Mouse (Mus musculus): ENCODE measurements around the gene Fam187b. TPM values are rescaled to one million over a fixed set of nuclear protein-coding genes. Genes with fewer than 3 reads are reported as not detected.

Fam187b gene
- polyA plus RNA-seq, 1 experiment, result not detected

DNA sequence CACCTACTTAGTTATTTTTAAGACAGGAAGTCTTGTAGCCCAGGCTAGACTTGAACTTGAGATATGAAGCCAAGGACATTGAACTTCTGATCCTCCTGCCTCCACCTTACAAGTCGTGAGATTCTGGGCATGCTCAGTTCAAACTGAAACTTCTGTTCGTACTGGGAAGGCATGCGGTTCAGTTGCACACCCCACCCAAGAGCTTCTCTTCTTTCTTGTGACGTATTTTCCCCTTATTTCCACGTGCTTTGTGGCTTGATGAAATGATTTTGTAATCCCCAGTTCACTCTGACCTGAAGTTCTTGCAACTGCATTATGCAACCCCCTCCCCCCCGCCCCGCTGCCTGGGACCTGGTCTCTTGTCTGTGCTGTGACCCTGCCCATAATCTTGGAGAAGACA, 58.1 kb downstream of the Fam187b start:
- no peaks in the 10 kb centered on the region for H3K79me3 ChIP-seq (ENCODE audit: low read depth)
- no peaks in the 10 kb centered on the region for H3K36me3 ChIP-seq (ENCODE audit: control insufficient read depth, insufficient read depth)
- H3ac ChIP-seq (ENCODE audit: control insufficient read depth, insufficient read length, low read depth), result no peak overlapping the region
- H3K79me2 ChIP-seq (ENCODE audit: control insufficient read depth, insufficient read depth), result no peaks in the 10 kb centered on the region
- H3K27me3 ChIP-seq (ENCODE audit: control insufficient read depth, insufficient read depth, insufficient read length), result no peaks in the 10 kb centered on the region
- TF ChIP-seq MYOG (IDR thresholded peaks at IDR 0.05; ENCODE audit: control insufficient read depth, extremely low read depth, insufficient read length), result no peak
- TF ChIP-seq FOSL1 (IDR thresholded peaks at IDR 0.05; ENCODE audit: insufficient read depth, low read length, poor library complexity, severe bottlenecking), result no peak
- TF ChIP-seq CTCF (IDR thresholded peaks at IDR 0.05; ENCODE audit: control insufficient read depth, insufficient read depth, insufficient read length), result no peak
- TF ChIP-seq MYOD1 (IDR thresholded peaks at IDR 0.05; ENCODE audit: control insufficient read depth, insufficient read length, low read depth), result no peak
- TF ChIP-seq USF1 (IDR thresholded peaks at IDR 0.05; ENCODE audit: low read depth), result no peak
- no peak for TF ChIP-seq CEBPB (IDR thresholded peaks at IDR 0.05; ENCODE audit: low read depth)
- no peak for TF ChIP-seq MAX (IDR thresholded peaks at IDR 0.05)
- H3K4me3 ChIP-seq (ENCODE audit: insufficient read depth, poor library complexity, severe bottlenecking), result no peak overlapping the region

DNA sequence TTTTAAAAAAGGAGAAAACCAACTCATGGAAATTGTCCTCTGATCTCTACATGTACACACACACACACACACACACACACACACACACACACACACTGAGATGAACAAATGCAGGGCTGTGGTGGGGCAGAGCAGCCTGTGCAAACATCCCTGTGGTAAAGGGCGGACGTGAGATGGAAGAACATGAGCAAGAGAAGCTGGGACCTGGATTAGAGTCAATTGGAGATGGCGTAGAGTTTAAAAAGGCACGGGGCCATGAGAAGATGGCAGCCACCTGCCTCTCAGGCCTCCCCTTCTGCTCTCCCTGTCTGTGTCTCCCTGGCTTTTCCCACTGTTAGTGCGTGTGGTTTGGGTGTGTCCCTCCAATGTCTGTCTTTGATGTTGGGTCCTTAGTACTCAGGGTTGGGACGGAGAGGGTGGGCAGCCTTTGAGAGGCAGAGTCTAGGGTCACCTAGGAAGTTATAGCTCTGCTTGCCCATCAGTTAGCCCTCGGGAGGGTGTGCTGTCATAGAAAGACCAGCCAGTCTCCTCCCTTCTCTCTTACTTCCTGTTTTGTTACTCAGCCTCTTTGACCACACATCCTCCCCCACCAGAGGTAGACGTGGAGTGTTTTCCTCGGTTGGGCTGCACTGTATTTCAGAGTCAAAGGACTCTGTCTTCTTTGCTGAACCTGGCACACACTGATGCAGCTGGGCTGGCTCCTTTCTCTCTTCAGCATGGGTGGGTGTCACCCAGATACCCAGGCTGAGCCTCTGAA, 60.0 kb downstream of the Fam187b start:
- Histone ChIP-seq H3K27me3 (ENCODE audit: control insufficient read depth, insufficient read depth, insufficient read length) (no peaks in the 10 kb centered on the region), H3K4me3 (ENCODE audit: insufficient read depth, poor library complexity, severe bottlenecking) (no peak overlapping the region), H3ac (ENCODE audit: control insufficient read depth, insufficient read length, low read depth) (no peak overlapping the region), H3K36me3 (ENCODE audit: control insufficient read depth, insufficient read depth) (no peaks in the 10 kb centered on the region), H3K79me2 (ENCODE audit: control insufficient read depth, insufficient read depth) (no peaks in the 10 kb centered on the region), H3K79me3 (ENCODE audit: low read depth) (no peaks in the 10 kb centered on the region)
- TF ChIP-seq MYOG (IDR thresholded peaks at IDR 0.05; ENCODE audit: control insufficient read depth, extremely low read depth, insufficient read length) (no peak), MYOD1 (IDR thresholded peaks at IDR 0.05; ENCODE audit: control insufficient read depth, insufficient read length, low read depth) (no peak), FOSL1 (IDR thresholded peaks at IDR 0.05; ENCODE audit: insufficient read depth, low read length, poor library complexity, severe bottlenecking) (no peak), USF1 (IDR thresholded peaks at IDR 0.05; ENCODE audit: low read depth) (no peak), CTCF (IDR thresholded peaks at IDR 0.05; ENCODE audit: control insufficient read depth, insufficient read depth, insufficient read length) (no peak), MAX (IDR thresholded peaks at IDR 0.05) (no peak), CEBPB (IDR thresholded peaks at IDR 0.05; ENCODE audit: low read depth) (no peak)

DNA sequence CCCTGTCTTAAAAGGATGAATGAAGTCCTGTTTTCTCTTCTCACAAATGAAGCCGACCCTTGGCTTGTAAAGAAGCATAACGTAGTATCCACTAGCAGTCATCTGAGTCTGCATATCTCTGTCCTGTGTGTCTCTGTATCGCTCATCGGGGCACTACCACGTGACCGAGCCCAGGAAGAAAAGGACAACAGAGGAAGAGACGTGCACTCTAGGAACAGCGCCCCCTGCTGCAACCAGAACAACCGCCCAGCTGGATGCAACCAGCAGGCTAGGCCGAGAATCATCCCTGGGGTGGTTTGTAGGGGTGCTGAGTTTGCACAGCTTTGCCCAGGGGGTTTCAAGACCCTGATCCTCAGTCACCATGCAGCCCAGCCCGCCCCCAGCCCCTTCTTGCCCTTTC, 61.2 kb downstream of the Fam187b start:
- Histone ChIP-seq H3K4me3 (ENCODE audit: insufficient read depth, poor library complexity, severe bottlenecking) (no peak overlapping the region), H3K79me3 (ENCODE audit: low read depth) (no peaks in the 10 kb centered on the region), H3K36me3 (ENCODE audit: control insufficient read depth, insufficient read depth) (no peaks in the 10 kb centered on the region), H3ac (ENCODE audit: control insufficient read depth, insufficient read length, low read depth) (no peak overlapping the region), H3K79me2 (ENCODE audit: control insufficient read depth, insufficient read depth) (no peaks in the 10 kb centered on the region), H3K27me3 (ENCODE audit: control insufficient read depth, insufficient read depth, insufficient read length) (no peaks in the 10 kb centered on the region)
- TF ChIP-seq MYOD1 (IDR thresholded peaks at IDR 0.05; ENCODE audit: control insufficient read depth, insufficient read length, low read depth), result no peak
- TF ChIP-seq USF1 (IDR thresholded peaks at IDR 0.05; ENCODE audit: low read depth), result peak; percentile 12
- no peak for TF ChIP-seq CEBPB (IDR thresholded peaks at IDR 0.05; ENCODE audit: low read depth)
- no peak for TF ChIP-seq MYOG (IDR thresholded peaks at IDR 0.05; ENCODE audit: control insufficient read depth, extremely low read depth, insufficient read length)
- peak; percentile 33 for TF ChIP-seq CTCF (IDR thresholded peaks at IDR 0.05; ENCODE audit: control insufficient read depth, insufficient read depth, insufficient read length)
- no peak for TF ChIP-seq MAX (IDR thresholded peaks at IDR 0.05)
- TF ChIP-seq FOSL1 (IDR thresholded peaks at IDR 0.05; ENCODE audit: insufficient read depth, low read length, poor library complexity, severe bottlenecking), result no peak

DNA sequence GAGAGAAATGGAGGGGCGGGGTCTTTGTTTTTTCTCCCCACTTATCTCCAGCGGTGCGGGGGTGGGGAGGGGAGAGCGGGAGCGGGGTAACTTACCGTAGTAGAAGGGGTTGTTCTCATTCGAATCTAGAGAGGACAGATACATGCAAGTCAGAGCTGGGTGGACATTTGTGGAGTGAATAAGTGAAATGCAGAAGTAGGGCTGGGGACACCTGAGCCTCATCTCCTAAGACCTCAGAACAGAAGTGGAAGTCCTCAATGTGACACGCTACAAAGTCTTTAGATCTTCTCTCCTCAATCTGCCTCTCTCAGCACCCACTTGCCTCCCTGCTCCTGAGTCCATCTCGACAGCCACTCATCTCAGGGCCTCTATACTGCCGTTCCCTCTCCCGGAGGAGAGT, 61.7 kb downstream of the Fam187b start:
- TF ChIP-seq USF1 (IDR thresholded peaks at IDR 0.05; ENCODE audit: low read depth), result no peak
- Histone ChIP-seq H3K79me3 (ENCODE audit: low read depth) (no peaks in the 10 kb centered on the region), H3K79me2 (ENCODE audit: control insufficient read depth, insufficient read depth) (no peaks in the 10 kb centered on the region), H3K4me3 (ENCODE audit: insufficient read depth, poor library complexity, severe bottlenecking) (no peak overlapping the region), H3K27me3 (ENCODE audit: control insufficient read depth, insufficient read depth, insufficient read length) (no peaks in the 10 kb centered on the region), H3ac (ENCODE audit: control insufficient read depth, insufficient read length, low read depth) (no peak overlapping the region), H3K36me3 (ENCODE audit: control insufficient read depth, insufficient read depth) (no peaks in the 10 kb centered on the region)

DNA sequence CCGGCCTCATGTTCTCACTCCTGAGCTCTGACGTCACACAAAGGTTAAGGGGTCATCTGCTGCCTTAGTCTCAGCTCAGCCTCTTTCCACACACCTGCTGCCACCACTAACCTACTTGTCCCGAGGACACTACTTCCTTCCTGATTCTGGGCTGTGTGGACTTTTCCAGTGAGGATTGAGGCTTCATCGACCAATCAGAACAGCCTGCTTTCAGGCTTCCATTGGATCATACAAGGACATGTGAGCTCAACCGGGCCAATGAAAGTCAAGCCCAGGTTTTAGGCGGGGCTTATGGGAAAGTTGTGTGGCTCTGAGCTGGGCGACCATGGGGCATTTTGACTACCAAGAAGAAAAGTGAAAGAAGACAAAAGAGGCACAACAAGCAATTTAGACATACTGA, 63.3 kb downstream of the Fam187b start:
- Histone ChIP-seq H3K4me3 (ENCODE audit: insufficient read depth, poor library complexity, severe bottlenecking) (no peak overlapping the region), H3K27me3 (ENCODE audit: control insufficient read depth, insufficient read depth, insufficient read length) (no peaks in the 10 kb centered on the region), H3K79me3 (ENCODE audit: low read depth) (no peaks in the 10 kb centered on the region), H3K79me2 (ENCODE audit: control insufficient read depth, insufficient read depth) (no peaks in the 10 kb centered on the region), H3K36me3 (ENCODE audit: control insufficient read depth, insufficient read depth) (no peaks in the 10 kb centered on the region), H3ac (ENCODE audit: control insufficient read depth, insufficient read length, low read depth) (no peak overlapping the region)
- TF ChIP-seq CEBPB (IDR thresholded peaks at IDR 0.05; ENCODE audit: low read depth), result no peak
- no peak for TF ChIP-seq USF1 (IDR thresholded peaks at IDR 0.05; ENCODE audit: low read depth)
- no peak for TF ChIP-seq CTCF (IDR thresholded peaks at IDR 0.05; ENCODE audit: control insufficient read depth, insufficient read depth, insufficient read length)
- TF ChIP-seq FOSL1 (IDR thresholded peaks at IDR 0.05; ENCODE audit: insufficient read depth, low read length, poor library complexity, severe bottlenecking), result no peak
- TF ChIP-seq MAX (IDR thresholded peaks at IDR 0.05), result no peak
- no peak for TF ChIP-seq MYOD1 (IDR thresholded peaks at IDR 0.05; ENCODE audit: control insufficient read depth, insufficient read length, low read depth)
- TF ChIP-seq MYOG (IDR thresholded peaks at IDR 0.05; ENCODE audit: control insufficient read depth, extremely low read depth, insufficient read length), result no peak

DNA sequence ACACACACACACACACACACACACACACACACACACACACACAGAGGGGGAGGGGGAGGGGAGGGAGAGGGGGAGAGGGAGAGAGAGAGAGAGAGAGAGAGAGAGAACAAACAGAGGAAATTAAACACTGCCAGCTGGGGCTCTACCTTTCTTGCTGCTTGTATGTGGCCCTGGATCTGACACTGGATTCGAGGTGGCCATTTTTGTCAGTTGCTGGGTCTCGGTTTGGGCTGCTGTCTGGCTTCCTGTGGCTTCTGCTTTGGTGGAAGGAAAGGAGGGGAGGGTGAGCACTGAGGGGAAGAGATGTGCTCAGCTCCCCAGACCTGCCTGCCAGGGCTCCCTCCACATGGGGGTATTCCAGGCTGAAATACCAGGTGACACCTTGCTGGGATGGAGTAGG, 64.1 kb downstream of the Fam187b start:
- H3ac ChIP-seq (ENCODE audit: control insufficient read depth, insufficient read length, low read depth), result no peak overlapping the region
- no peaks in the 10 kb centered on the region for H3K79me2 ChIP-seq (ENCODE audit: control insufficient read depth, insufficient read depth)
- no peak for TF ChIP-seq CTCF (IDR thresholded peaks at IDR 0.05; ENCODE audit: control insufficient read depth, insufficient read depth, insufficient read length)
- TF ChIP-seq MAX (IDR thresholded peaks at IDR 0.05), result no peak
- no peak for TF ChIP-seq CEBPB (IDR thresholded peaks at IDR 0.05; ENCODE audit: low read depth)
- no peak for TF ChIP-seq MYOG (IDR thresholded peaks at IDR 0.05; ENCODE audit: control insufficient read depth, extremely low read depth, insufficient read length)
- no peak for TF ChIP-seq USF1 (IDR thresholded peaks at IDR 0.05; ENCODE audit: low read depth)
- no peak for TF ChIP-seq MYOD1 (IDR thresholded peaks at IDR 0.05; ENCODE audit: control insufficient read depth, insufficient read length, low read depth)
- TF ChIP-seq FOSL1 (IDR thresholded peaks at IDR 0.05; ENCODE audit: insufficient read depth, low read length, poor library complexity, severe bottlenecking), result no peak
- H3K27me3 ChIP-seq (ENCODE audit: control insufficient read depth, insufficient read depth, insufficient read length), result no peaks in the 10 kb centered on the region
- H3K4me3 ChIP-seq (ENCODE audit: insufficient read depth, poor library complexity, severe bottlenecking), result no peak overlapping the region
- no peaks in the 10 kb centered on the region for H3K79me3 ChIP-seq (ENCODE audit: low read depth)
- no peaks in the 10 kb centered on the region for H3K36me3 ChIP-seq (ENCODE audit: control insufficient read depth, insufficient read depth)

All from C2C12 (cell line).